Mouse (Mus musculus) myocyte (in vitro differentiated cells): ENCODE results near the gene Camta1.
A peak's percentile ranks its signal among the peaks of the same experiment; 100 is the strongest.

Source experiments
- CEBPB ChIP-seq: IDR thresholded peaks from 2 replicates; pipeline ENCODE4 v1.6.1; 2011; ENCODE audit warnings: mild to moderate bottlenecking, moderate library complexity; ENCODE audit not compliant: poor library complexity, insufficient read depth, severe bottlenecking
- E2F4 ChIP-seq: IDR thresholded peaks from one replicate; pipeline ENCODE4 v1.6.1; 2011; ENCODE audit warnings: mild to moderate bottlenecking, control low read depth, moderate library complexity; ENCODE audit not compliant: insufficient read depth
- MAX ChIP-seq: IDR thresholded peaks from one replicate; pipeline ENCODE4 v1.6.1; 2011; ENCODE audit warnings: low read depth, mild to moderate bottlenecking, control low read depth
- MYOD1 ChIP-seq, 3 experiments: IDR thresholded peaks; one replicate each; pipeline ENCODE4 v1.6.1; 2011; ENCODE audit warnings: control low read depth in 2 of 3, low read depth in 2 of 3, mild to moderate bottlenecking in 2 of 3, moderate library complexity in 1 of 3; ENCODE audit not compliant: insufficient read length in 2 of 3, control insufficient read depth in 1 of 3
- MYOG ChIP-seq, 3 experiments: IDR thresholded peaks; one replicate each; pipeline ENCODE4 v1.6.1; 2011; ENCODE audit warnings: control low read depth in 2 of 3, low read depth in 2 of 3, mild to moderate bottlenecking in 2 of 3; ENCODE audit not compliant: insufficient read length in 2 of 3, control insufficient read depth in 1 of 3, insufficient read depth in 1 of 3
- POLR2A ChIP-seq: IDR thresholded peaks from one replicate; pipeline ENCODE4 v1.6.1; 2011; ENCODE audit warnings: low read depth, mild to moderate bottlenecking, control low read depth, moderate library complexity; ENCODE audit not compliant: insufficient read length
- POLR2AphosphoS2 ChIP-seq: IDR thresholded peaks from one replicate; pipeline ENCODE4 v1.6.1; 2011; ENCODE audit warnings: low read depth, control low read depth; ENCODE audit not compliant: insufficient read length
- REST ChIP-seq: IDR thresholded peaks from one replicate; pipeline ENCODE4 v1.6.1; 2011; ENCODE audit warnings: mild to moderate bottlenecking, control low read depth, moderate library complexity; ENCODE audit not compliant: insufficient read depth, insufficient read length
- SRF ChIP-seq: IDR thresholded peaks from one replicate; pipeline ENCODE4 v1.6.1; 2011; ENCODE audit warnings: low read depth; ENCODE audit not compliant: control insufficient read depth, insufficient read length
- TCF12 ChIP-seq: IDR thresholded peaks from one replicate; pipeline ENCODE4 v1.6.1; 2011; ENCODE audit warnings: mild to moderate bottlenecking, control low read depth; ENCODE audit not compliant: poor library complexity, insufficient read depth, severe bottlenecking
- TCF3 ChIP-seq: IDR thresholded peaks from one replicate; pipeline ENCODE4 v1.6.1; 2011; ENCODE audit warnings: low read depth, control low read depth; ENCODE audit not compliant: insufficient read length
- USF1 ChIP-seq: IDR thresholded peaks from one replicate; pipeline ENCODE4 v1.6.1; 2011; ENCODE audit warnings: low read depth, mild to moderate bottlenecking, control low read depth, moderate library complexity

DNA sequence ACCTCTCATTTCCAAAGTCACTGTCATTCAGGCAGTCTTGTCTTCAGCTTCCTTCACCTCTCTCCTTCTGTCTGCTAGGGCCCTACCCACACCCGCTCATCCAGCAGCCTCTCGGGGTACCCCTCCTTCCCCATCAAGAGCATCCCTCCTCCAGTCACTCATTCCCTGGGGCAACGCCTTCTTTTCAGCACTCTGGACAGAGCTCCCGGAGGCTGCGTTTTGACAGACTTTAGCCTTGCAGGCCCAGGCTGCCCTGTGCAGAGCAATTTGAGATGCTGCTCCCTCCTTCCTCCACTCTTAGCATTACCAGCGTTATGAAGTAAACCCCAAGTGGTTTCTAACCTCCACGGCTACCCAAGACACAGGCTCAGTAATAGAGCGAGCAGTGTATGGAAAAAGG, 675.2 kb downstream of the Camta1 start:
- TF ChIP-seq POLR2A: no peak
- TF ChIP-seq E2F4: no peak
- TF ChIP-seq CEBPB: no peak
- TF ChIP-seq MAX: no peak
- TF ChIP-seq TCF12: no peak
- TF ChIP-seq USF1: no peak
- TF ChIP-seq MYOG (IDR thresholded peaks at IDR 0.05; ENCODE audit: control insufficient read depth in 1 of 3, insufficient read depth in 1 of 3, insufficient read length in 2 of 3, low read depth in 2 of 3): no peak
- TF ChIP-seq POLR2AphosphoS2: no peak
- TF ChIP-seq MYOD1 (IDR thresholded peaks at IDR 0.05; ENCODE audit: control insufficient read depth in 1 of 3, insufficient read length in 2 of 3, low read depth in 2 of 3): no peak
- TF ChIP-seq SRF: no peak
- TF ChIP-seq REST: peak; percentile 76
- TF ChIP-seq TCF3: no peak
